ENCODE assay signal across 9 mouse cellular contexts in the genomic region with DNA sequence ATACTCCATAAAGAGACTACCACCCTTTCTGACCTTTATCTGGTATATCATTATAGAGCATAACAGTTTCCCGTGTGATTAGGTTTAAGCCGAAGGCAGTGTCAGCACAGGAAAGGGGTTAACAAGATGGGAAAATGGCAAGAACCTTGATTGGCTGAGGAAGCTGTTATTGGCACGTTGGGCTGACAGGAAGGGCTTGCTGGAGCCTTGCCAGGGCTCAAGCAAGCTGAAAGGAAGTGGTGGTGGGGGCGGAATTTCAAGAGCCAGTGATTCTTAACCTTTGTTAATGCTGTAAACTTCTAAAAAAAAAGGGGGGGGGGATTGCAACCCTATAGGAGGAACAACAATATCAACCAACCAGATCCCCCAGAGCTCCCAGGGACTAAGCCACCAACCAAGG. TPM values are rescaled to one million over a fixed set of nuclear protein-coding genes. Genes with fewer than 3 reads are reported as not detected.
DNase-seq lines count a peak whose midpoint lies in the region; ATAC-seq and TF ChIP-seq lines count a peak whose summit lies in the region.
"Had no signal": no experiment of that assay in that cellular context is flagged by ENCODE, and none has a peak within 500 bp of the region (broad histone marks: within the 10 kb centered on the region; RNA-seq: fewer than 3 reads in every experiment).

No protein-coding gene starts in this region.

- ATAC-seq in midbrain, embryonic 14.5 days (ENCODE audit: low FRiP score, low TSS enrichment): no peak
- ATAC-seq in midbrain, embryonic 16.5 days: no peak
- no peak for ATAC-seq in heart, embryonic 13.5 days (ENCODE audit: extremely low read depth, insufficient number of reproducible peaks, low FRiP score, low TSS enrichment)
- ATAC-seq in lung, postnatal 0 days: 0 out of 2 replicates have a peak, but pooled peaks have one; percentile 34

- H3K9ac ChIP-seq in midbrain, embryonic 14.5 days (replicated peaks; ENCODE audit: low read length): no peak overlapping the region
- no peak overlapping the region for H3K9ac ChIP-seq in midbrain, embryonic 16.5 days (ENCODE audit: low read depth, low read length)
- H3K9ac ChIP-seq in heart, embryonic 13.5 days: no peak overlapping the region
- H3K9ac ChIP-seq in lung, postnatal 0 days (replicated peaks; ENCODE audit: low read depth): no peak overlapping the region
- H3K9ac ChIP-seq: neural tube, embryonic 12.5 days had no signal

- TF ChIP-seq CTCF in lung, postnatal 0 days (IDR thresholded peaks at IDR 0.05): no peak

- H3K36me3 ChIP-seq in midbrain, embryonic 14.5 days (ENCODE audit: control insufficient read depth, insufficient read depth, low read length): no peaks in the 10 kb centered on the region
- H3K36me3 ChIP-seq in midbrain, embryonic 16.5 days (ENCODE audit: control insufficient read depth, insufficient read depth, low read length): no peaks in the 10 kb centered on the region
- H3K36me3 ChIP-seq in heart, embryonic 13.5 days: no peaks in the 10 kb centered on the region
- no peaks in the 10 kb centered on the region for H3K36me3 ChIP-seq in lung, postnatal 0 days (ENCODE audit: insufficient read depth, low read length)
- H3K36me3 ChIP-seq: neural tube, embryonic 12.5 days had no signal

- peak; percentile 48 for DNase-seq in midbrain, embryonic 14.5 days
- peak; percentile 83 for DNase-seq in lung, postnatal 0 days (ENCODE audit: low spot score)
- peak; percentile 62 to 74 for DNase-seq in thymus, postnatal 36 days
- no peak for DNase-seq in embryo, embryonic 9.5 days (ENCODE audit: extremely low spot score)
- DNase-seq in layer of hippocampus, postnatal 14 days (ENCODE audit: low spot score in 2 of 2): no peak
- no peak for DNase-seq in layer of hippocampus, adult 18-20 months (ENCODE audit: low spot score in 2 of 2)

- 56% methylated on average over 4 of the region's 4 CpGs for WGBS in midbrain, embryonic 14.5 days
- WGBS in midbrain, embryonic 16.5 days: 51% methylated on average over 4 of the region's 4 CpGs
- WGBS in heart, embryonic 13.5 days: 32% methylated on average over 4 of the region's 4 CpGs
- 5% methylated on average over 4 of the region's 4 CpGs for WGBS in lung, postnatal 0 days

- no peak overlapping the region for H3K4me3 ChIP-seq in midbrain, embryonic 14.5 days (replicated peaks; ENCODE audit: low read depth, low read length)
- no peak overlapping the region for H3K4me3 ChIP-seq in midbrain, embryonic 16.5 days (ENCODE audit: low read depth, low read length)
- H3K4me3 ChIP-seq in heart, embryonic 13.5 days: no peak overlapping the region
- no peak overlapping the region for H3K4me3 ChIP-seq in lung, postnatal 0 days (ENCODE audit: low read depth, low read length)
- H3K4me3 ChIP-seq: neural tube, embryonic 12.5 days had no signal

- no peak for TF ChIP-seq EP300 in lung, postnatal 0 days (IDR thresholded peaks at IDR 0.05)

- no peaks in the 10 kb centered on the region for H3K9me3 ChIP-seq in midbrain, embryonic 14.5 days (ENCODE audit: control insufficient read depth, low read length)
- peaks cover 2% of the 10 kb centered on the region; the same call in 1 of the 2 replicates for H3K9me3 ChIP-seq in midbrain, embryonic 16.5 days (replicated peaks; ENCODE audit: control insufficient read depth, low read length, poor library complexity, severe bottlenecking)
- no peaks in the 10 kb centered on the region for H3K9me3 ChIP-seq in heart, embryonic 13.5 days
- H3K9me3 ChIP-seq in lung, postnatal 0 days (ENCODE audit: low read length): no peaks in the 10 kb centered on the region
- H3K9me3 ChIP-seq: neural tube, embryonic 12.5 days had no signal

- no peak overlapping the region for H3K27ac ChIP-seq in midbrain, embryonic 14.5 days (replicated peaks; ENCODE audit: low read depth, low read length)
- H3K27ac ChIP-seq in midbrain, embryonic 16.5 days (ENCODE audit: low read length): no peak overlapping the region
- H3K27ac ChIP-seq in heart, embryonic 13.5 days (replicated peaks): peak overlapping the region; percentile 42; the same call in 1 of the 2 replicates
- no peak overlapping the region for H3K27ac ChIP-seq in lung, postnatal 0 days (ENCODE audit: low read length)
- H3K27ac ChIP-seq: neural tube, embryonic 12.5 days had no signal

- no peaks in the 10 kb centered on the region for H3K4me1 ChIP-seq in midbrain, embryonic 14.5 days (ENCODE audit: control insufficient read depth, insufficient read depth, low read length)
- no peaks in the 10 kb centered on the region for H3K4me1 ChIP-seq in midbrain, embryonic 16.5 days (ENCODE audit: control insufficient read depth, insufficient read depth, low read length)
- H3K4me1 ChIP-seq in heart, embryonic 13.5 days: peaks cover 18% of the 10 kb centered on the region
- no peaks in the 10 kb centered on the region; the same call in 1 of the 2 replicates for H3K4me1 ChIP-seq in lung, postnatal 0 days (ENCODE audit: insufficient read depth, low read depth, low read length)

- no peak overlapping the region for H3K4me2 ChIP-seq in midbrain, embryonic 14.5 days (ENCODE audit: low read length)
- H3K4me2 ChIP-seq in midbrain, embryonic 16.5 days (ENCODE audit: low read length): no peak overlapping the region
- H3K4me2 ChIP-seq in heart, embryonic 13.5 days: no peak overlapping the region
- no peak overlapping the region for H3K4me2 ChIP-seq in lung, postnatal 0 days (replicated peaks; ENCODE audit: low read depth, low read length)
- H3K4me2 ChIP-seq: neural tube, embryonic 12.5 days had no signal

- no peaks in the 10 kb centered on the region for H3K27me3 ChIP-seq in midbrain, embryonic 14.5 days (ENCODE audit: control insufficient read depth, insufficient read depth, low read length)
- no peaks in the 10 kb centered on the region for H3K27me3 ChIP-seq in midbrain, embryonic 16.5 days (ENCODE audit: control insufficient read depth, insufficient read depth, low read depth, low read length)
- no peaks in the 10 kb centered on the region for H3K27me3 ChIP-seq in heart, embryonic 13.5 days (replicated peaks)
- H3K27me3 ChIP-seq in lung, postnatal 0 days (replicated peaks; ENCODE audit: insufficient read depth, low read length): no peaks in the 10 kb centered on the region
- H3K27me3 ChIP-seq: neural tube, embryonic 12.5 days had no signal

RNA-seq across cellular contexts. Expression of a gene that starts 6.4 kb away (rescaled TPM):
- polyA plus RNA-seq in midbrain, embryonic 14.5 days (2014; fragmentation: Nextera tagmentation; extraction: Ambion mirVana): 14.0 and 22.3 TPM in 2 replicates
- polyA plus RNA-seq in midbrain, embryonic 16.5 days (2015; fragmentation: Nextera tagmentation; extraction: Ambion mirVana): 17.5 and 21.2 TPM in 2 replicates
- 28.0 and 28.9 TPM in 2 replicates for polyA plus RNA-seq in heart, embryonic 13.5 days (2015; fragmentation: Nextera tagmentation; extraction: Ambion mirVana)
- polyA plus RNA-seq in lung, postnatal 0 days (2015; fragmentation: Nextera tagmentation; extraction: Ambion mirVana): 153 and 183 TPM in 2 replicates
- total RNA-seq in layer of hippocampus, postnatal 14 days (2021): 10 to 100 TPM; 26.3 TPM
- total RNA-seq in layer of hippocampus, adult 18-20 months (2021): 10 to 100 TPM; 18.1 TPM

RNA-seq across cellular contexts. Expression of a gene that starts 28.5 kb away (rescaled TPM):
- 5.8 and 7.1 TPM in 2 replicates for polyA plus RNA-seq in midbrain, embryonic 14.5 days (2014; fragmentation: Nextera tagmentation; extraction: Ambion mirVana)
- 4.0 TPM in 2 replicates for polyA plus RNA-seq in midbrain, embryonic 16.5 days (2015; fragmentation: Nextera tagmentation; extraction: Ambion mirVana)
- polyA plus RNA-seq in heart, embryonic 13.5 days (2015; fragmentation: Nextera tagmentation; extraction: Ambion mirVana): 1.9 TPM in 2 replicates
- polyA plus RNA-seq in lung, postnatal 0 days (2015; fragmentation: Nextera tagmentation; extraction: Ambion mirVana): 1.1 and 1.5 TPM in 2 replicates
- total RNA-seq in layer of hippocampus, postnatal 14 days (2021): 10 to 100 TPM; 12.2 to 13.0 TPM
- 10 to 100 TPM; 14.7 to 16.3 TPM for total RNA-seq in layer of hippocampus, adult 18-20 months (2021)

Comparison
In these comparisons a context has a peak if more than half of its experiments do, and no peak if none do; other contexts are left out.
1. DNase-seq: peak in midbrain, embryonic 14.5 days (single experiment), lung, postnatal 0 days (single experiment) and thymus, postnatal 36 days (2 of 2); none in embryo, embryonic 9.5 days (single experiment), layer of hippocampus, postnatal 14 days (0 of 2) and layer of hippocampus, adult 18-20 months (0 of 2).